Mouse (Mus musculus) small intestine, adult 2 months (tissue): ENCODE results near the gene Enho. TPM values are rescaled to one million over a fixed set of nuclear protein-coding genes. Genes with fewer than 3 reads are reported as not detected.
"Not testable (repeated sequence)": the region's sequence is repeated elsewhere in the genome, so short reads cannot be mapped to it uniquely, and the experiment has no call there.

ENCODE experiments used
- H3K27ac ChIP-seq: fragments of 200-500 bp; 2 replicates; pipeline ENCODE4 v1.5.1; 2012; ENCODE audit warnings: low read depth, low read length, control low read depth, inconsistent platforms; ENCODE audit not compliant: insufficient read depth
- H3K27me3 ChIP-seq: fragments of 200-500 bp; 2 replicates; pipeline ENCODE4 v1.6.1; 2012; ENCODE audit warnings: mild to moderate bottlenecking, moderate library complexity, low read length, inconsistent platforms; ENCODE audit not compliant: control insufficient read depth, insufficient read depth
- H3K36me3 ChIP-seq: fragments of 200-500 bp; 2 replicates; pipeline ENCODE4 v1.6.1; 2012; ENCODE audit warnings: mild to moderate bottlenecking, low read length, control low read depth, inconsistent platforms; ENCODE audit not compliant: control insufficient read depth, insufficient read depth
- H3K4me1 ChIP-seq: fragments of 200-500 bp; 2 replicates; pipeline ENCODE4 v1.6.1; 2012; ENCODE audit warnings: low read length, inconsistent platforms, mixed read lengths; ENCODE audit not compliant: control insufficient read depth, insufficient read depth, insufficient read length
- H3K4me3 ChIP-seq: fragments of 200-500 bp; 2 replicates; pipeline ENCODE4 v1.5.1; 2012; ENCODE audit warnings: low read depth, mild to moderate bottlenecking, control low read depth, inconsistent platforms, low read length, moderate library complexity
- CTCF ChIP-seq: fragments of 200-500 bp; IDR thresholded peaks from 2 replicates; pipeline ENCODE4 v1.5.1; 2012; ENCODE audit warnings: low read depth, mild to moderate bottlenecking, control low read depth, inconsistent platforms, low read length, moderate library complexity, mixed read lengths; ENCODE audit not compliant: insufficient replicate concordance, insufficient read length; ENCODE audit errors: extremely low read depth
- POLR2A ChIP-seq: fragments of 200-500 bp; IDR thresholded peaks from 2 replicates; pipeline ENCODE4 v1.6.1; 2012; ENCODE audit warnings: low read depth, mild to moderate bottlenecking, control low read depth, inconsistent platforms, low read length, moderate library complexity
- WGBS: fragments of 180-500 bp; shearing (Covaris S2); methylation state at CpG from one replicate; pipeline ENCODE4 v1.1.7; 2018; 5-methylcytosine and 5-hydroxymethylcytosine counted together
- polyA plus RNA-seq: library from polyadenylated mRNA; depleted of rRNA; stranded (reverse); fragments of >200 nt; gene quantifications from 2 replicates; pipeline ENCODE4 v1.2.3, GENCODE M21; 2012; rRNA removed

Gene Enho
- polyA plus RNA-seq, result 7.6 and 9.3 TPM in 2 replicates

DNA sequence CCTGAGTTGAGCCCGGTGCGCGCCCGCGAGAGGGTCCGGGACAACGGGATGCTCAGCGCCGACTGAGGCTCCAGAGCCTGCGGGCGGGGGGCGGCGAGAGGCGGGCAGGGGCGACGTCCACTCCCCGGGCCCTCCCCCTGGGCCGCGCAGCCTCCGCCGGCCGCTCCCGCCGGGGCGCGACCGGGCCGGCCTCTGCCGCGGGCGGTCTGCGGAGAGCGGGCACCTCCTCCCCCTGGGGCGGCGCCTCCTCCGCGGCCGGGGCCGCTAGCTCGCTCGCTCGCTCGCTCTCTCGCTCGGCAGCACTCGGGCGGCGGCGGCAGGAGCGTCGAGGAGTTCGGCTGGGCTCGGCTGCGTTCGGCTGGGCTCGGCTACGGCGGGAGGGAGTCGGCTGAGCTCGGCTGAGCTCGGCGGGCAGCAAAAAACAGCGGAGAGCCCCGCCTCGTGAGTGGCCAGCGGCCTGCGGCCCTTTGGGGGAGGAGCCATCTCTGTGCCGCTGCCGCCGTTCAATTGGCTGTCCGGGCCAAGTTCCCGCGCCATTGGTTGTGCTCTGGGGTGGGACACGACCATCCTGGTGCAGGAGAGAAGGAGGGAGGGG lies at the start of gene Enho:
TSS of gene Enho (minus strand) at position 412 of the 595 bp plus-strand sequence.
- Histone ChIP-seq H3K4me3 (peak within 1 kb of the TSS; percentile 57), H3K4me1 (no peaks in the 10 kb centered on the region), H3K27me3 (no peaks in the 10 kb centered on the region; the same call in 1 of the 2 replicates), H3K27ac (0 out of 2 replicates have a peak within 1 kb of the TSS, but pooled peaks have one; percentile 3), H3K36me3 (no peaks in the 10 kb centered on the region)
- WGBS, result 1% methylated on average over 73 of the region's 74 CpGs
- TF ChIP-seq POLR2A, result no peak
- TF ChIP-seq CTCF, result no peak

DNA sequence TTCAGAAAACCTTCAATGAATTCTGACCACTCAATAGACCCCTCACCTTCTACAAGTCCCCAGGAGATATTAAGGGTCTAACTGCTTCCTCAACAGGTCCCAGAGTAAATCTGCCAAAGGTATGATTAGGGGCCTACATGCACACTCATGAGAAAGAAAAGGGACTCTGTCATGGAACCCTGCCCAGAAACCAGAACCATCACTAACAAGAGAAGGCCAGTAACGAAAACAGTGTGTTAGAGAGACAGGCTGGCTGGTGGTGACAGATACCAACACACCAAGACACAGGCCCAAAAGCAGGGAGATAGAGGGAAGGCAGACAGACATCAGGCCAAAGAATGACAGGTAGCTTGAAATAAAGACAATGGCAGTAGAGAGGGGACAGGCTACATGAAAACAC lies 48.4 kb upstream of the Enho start:
- WGBS, result 63% methylated on average over 1 of the region's 1 CpGs
- not testable (repeated sequence) for H3K4me1 ChIP-seq, H3K27me3 ChIP-seq

DNA sequence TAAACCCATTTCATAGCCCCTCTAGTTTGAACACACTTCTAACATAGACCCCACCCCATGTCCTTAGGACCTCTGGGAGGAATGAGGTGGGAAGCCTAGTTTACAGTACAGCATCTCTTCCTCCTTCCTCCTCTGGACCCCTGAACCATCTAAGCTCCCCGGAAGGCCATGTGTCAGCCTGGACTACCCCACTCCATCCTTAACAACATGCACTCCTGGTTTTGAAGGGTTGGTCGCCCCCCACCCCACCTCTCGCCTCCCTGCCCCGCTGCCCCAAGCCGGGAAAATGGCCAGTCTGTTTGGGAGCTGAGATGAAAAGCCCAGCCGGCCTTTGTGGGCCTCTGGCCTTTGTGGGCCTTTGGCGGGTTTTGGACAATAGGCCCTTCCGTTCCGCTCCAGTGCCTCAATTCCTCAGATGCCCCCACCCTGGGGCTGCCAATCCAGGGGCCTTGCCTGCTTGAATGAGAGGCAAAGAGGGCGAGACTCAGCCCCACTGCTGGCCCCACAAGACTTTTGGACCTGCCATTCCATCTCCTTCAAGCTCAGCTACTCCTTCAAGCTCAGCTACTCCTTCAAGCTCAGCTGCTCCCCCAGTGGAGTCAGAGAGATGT lies 45.9 kb upstream of the Enho start:
- not testable (repeated sequence) for H3K36me3 ChIP-seq, H3K27ac ChIP-seq, H3K4me1 ChIP-seq, H3K27me3 ChIP-seq, H3K4me3 ChIP-seq
- 50% methylated on average over 10 of the region's 10 CpGs for WGBS

More for the DNA sequence above, 48.4 kb upstream of the Enho start:
- H3K27ac ChIP-seq, H3K4me3 ChIP-seq, H3K36me3 ChIP-seq: not testable (repeated sequence)

DNA sequence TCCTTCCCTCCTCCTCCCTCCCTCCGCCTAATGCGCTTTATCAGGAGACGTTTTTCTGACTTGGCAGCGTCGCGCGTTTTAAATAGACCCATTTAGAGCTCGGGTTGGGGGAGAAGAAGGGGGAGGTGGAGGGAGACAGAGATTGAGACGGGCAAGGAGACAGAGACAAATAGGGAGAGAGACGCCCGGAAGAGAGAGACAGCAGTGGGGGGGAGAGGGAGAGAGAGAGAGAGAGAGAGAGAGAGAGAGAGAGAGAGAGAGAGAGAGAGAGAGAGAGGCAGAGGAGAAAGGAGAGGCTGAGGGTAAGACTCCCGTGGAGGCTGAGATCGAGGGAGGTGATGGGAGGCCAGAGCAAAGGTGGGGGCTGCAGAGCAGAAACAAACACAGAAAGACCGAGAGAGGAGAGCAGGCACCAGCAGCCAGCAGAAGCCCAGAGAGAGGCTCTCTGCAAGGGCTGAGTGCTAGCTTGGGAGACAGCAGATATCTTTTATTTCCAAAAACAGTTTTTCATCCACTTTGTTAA lies 44.9 kb upstream of the Enho start:
- not testable (repeated sequence) for H3K36me3 ChIP-seq, H3K27me3 ChIP-seq, H3K4me1 ChIP-seq, H3K27ac ChIP-seq, H3K4me3 ChIP-seq
- 4% methylated on average over 14 of the region's 14 CpGs for WGBS

DNA sequence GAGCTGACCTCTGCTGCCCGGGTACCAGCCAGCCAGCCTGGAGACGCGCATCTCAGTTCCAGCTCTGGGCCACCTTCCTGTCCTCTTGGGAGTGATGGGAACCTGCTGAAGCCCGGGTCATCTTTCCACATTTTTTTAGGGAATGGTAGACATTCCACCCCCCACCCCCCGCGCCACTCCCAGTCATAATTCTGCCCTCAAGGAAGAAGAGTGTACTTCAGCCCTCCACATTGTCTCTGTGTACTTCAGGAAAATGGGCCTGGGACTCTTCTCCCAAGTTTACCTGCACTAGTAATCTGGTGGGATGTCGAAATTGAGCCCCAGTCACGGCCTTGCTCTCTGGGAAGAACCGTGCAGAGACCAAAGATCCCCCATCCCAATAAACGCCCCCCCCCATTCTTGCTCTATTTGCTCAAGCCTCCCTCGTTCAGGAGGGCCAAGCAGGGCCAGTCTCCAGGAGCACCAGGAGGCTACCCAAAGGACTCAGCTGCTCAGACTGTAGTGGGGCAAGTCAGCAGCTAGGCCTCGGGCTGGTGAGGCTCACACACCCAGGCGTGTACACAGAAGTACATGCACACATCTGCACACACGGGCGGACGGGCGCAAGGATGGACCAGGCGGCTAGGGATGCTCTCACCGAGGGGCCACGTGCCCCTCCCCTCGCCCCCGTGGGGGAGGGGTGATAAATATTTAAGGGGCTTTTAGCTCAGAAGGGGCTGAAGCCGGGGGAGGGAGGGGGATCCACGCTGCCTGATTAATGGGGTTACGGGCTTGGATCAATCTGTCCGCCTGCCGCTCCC lies 44.2 kb upstream of the Enho start:
- H3K27me3 ChIP-seq, H3K4me3 ChIP-seq, H3K4me1 ChIP-seq, H3K36me3 ChIP-seq, H3K27ac ChIP-seq: not testable (repeated sequence)
- 8% methylated on average over 27 of the region's 27 CpGs for WGBS

DNA sequence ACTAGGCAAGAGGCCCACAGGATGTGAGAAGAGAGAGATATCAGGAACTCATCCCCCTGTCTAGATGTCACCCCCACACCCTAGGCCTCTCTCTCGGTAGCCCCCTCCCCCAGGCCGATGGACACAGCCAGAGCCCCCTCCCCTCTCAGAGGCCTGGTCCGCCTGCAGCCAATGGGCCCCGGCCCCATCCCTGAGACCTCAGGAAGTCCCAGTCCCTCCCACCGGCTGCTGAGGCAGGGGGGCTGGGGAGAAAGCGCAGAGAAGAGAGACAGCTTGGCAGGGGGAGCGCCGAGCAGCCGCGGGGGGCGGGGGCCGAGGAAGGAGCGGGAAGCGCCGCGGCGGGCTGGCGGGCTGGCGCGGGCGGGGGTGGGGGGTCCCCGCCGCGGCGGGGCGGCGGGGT lies 43.2 kb upstream of the Enho start:
- not testable (repeated sequence) for H3K4me1 ChIP-seq, H3K36me3 ChIP-seq, H3K27ac ChIP-seq, H3K4me3 ChIP-seq, H3K27me3 ChIP-seq
- WGBS, result 7% methylated on average over 5 of the region's 27 CpGs

DNA sequence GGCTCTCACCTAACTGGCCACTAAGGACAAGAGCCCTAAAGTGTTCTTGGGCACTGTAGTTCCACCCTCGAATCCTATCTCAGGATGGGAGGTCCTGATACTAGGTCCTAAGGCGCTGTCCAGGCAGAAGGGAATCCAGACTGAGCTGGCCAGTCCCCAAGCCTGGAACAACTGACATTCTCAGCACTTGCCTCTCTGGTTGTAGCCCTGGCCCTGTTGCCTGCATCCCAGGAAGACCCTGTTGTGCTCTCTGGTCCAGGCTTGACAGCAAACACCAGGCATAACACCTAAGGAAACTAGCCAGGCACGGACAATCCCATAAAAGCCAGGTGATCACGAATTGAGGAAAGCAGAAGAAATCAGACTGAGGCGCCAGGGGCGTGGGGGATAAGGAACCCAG lies 42.7 kb upstream of the Enho start:
- Histone ChIP-seq H3K4me3 (no peak overlapping the region), H3K27me3 (no peaks in the 10 kb centered on the region), H3K27ac (no peak overlapping the region), H3K4me1 (no peaks in the 10 kb centered on the region), H3K36me3 (no peaks in the 10 kb centered on the region)
- TF ChIP-seq CTCF, result no peak
- TF ChIP-seq POLR2A, result no peak
- 33% methylated on average over 6 of the region's 6 CpGs for WGBS
